Mouse (Mus musculus) myocyte (in vitro differentiated cells): ENCODE data around the gene 2900011O08Rik.

Experiments
- E2F4 ChIP-seq: IDR thresholded peaks from one replicate; pipeline ENCODE4 v1.6.1; 2011; ENCODE audit warnings: mild to moderate bottlenecking, control low read depth, moderate library complexity; ENCODE audit not compliant: insufficient read depth
- MYOG ChIP-seq, 3 experiments: IDR thresholded peaks; one replicate each; pipeline ENCODE4 v1.6.1; 2011; ENCODE audit warnings: control low read depth in 2 of 3, low read depth in 2 of 3, mild to moderate bottlenecking in 2 of 3; ENCODE audit not compliant: insufficient read length in 2 of 3, control insufficient read depth in 1 of 3, insufficient read depth in 1 of 3

DNA sequence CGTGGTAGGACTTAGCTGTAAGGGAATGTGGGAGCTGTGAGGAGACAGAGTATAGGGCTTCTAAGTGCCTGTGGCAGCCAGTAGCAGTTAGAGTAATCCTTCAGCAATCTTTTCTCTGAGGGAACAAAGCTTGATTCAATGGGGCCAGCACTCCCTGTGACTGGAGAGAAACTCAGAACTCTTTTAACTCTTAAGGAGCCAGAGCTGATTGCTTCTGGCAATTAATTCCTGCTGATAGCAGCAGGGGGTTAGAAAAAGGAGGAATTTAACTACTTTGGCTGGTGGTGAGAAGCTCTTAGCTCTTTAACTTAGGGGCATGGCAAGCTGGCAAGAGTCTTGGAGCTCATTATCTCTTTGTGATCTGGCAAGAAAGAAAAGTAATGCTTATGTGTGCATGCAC, 72.1 kb downstream of the 2900011O08Rik start:
- no peak for TF ChIP-seq MYOG (IDR thresholded peaks at IDR 0.05; ENCODE audit: control insufficient read depth in 1 of 3, insufficient read depth in 1 of 3, insufficient read length in 2 of 3, low read depth in 2 of 3)
- TF ChIP-seq E2F4: no peak
